Mouse (Mus musculus): ENCODE results near the gene Rab40c.

- TF ChIP-seq POLR2A (IDR thresholded peaks at IDR 0.05; ENCODE audit: insufficient read depth, low read depth, low read length) (no peak), CTCF (IDR thresholded peaks at IDR 0.05; ENCODE audit: insufficient read depth, low read depth, low read length) (no peak)
Observed at GRCm38 (mm10) chr17:25863681-25864080, 55.8 kb downstream of the Rab40c start.

Measured in olfactory bulb, adult 2 months (tissue).